Mouse (Mus musculus): Measurements from ENCODE around the gene Mrps18a. TPM values are rescaled to one million over a fixed set of nuclear protein-coding genes. Genes with fewer than 3 reads are reported as not detected.

Mrps18a gene
- polyA plus RNA-seq, 1 experiment from 2014 or later = 171 TPM

- no peaks in the 10 kb centered on the region for H3K36me3 ChIP-seq (ENCODE audit: insufficient read depth, low read length)
- no peak overlapping the region for H3K9ac ChIP-seq (ENCODE audit: low read depth, low read length)
- no peak overlapping the region for H3K4me2 ChIP-seq (ENCODE audit: low read length)
- ATAC-seq (replicated peaks; ENCODE audit: low FRiP score, low read depth) (no peak), DNase-seq (ENCODE audit: low spot score) (no peak)
- H3K9me3 ChIP-seq (replicated peaks; ENCODE audit: low read length) = no peaks in the 10 kb centered on the region
- 75% methylated on average over 1 of the region's 1 CpGs for WGBS
- H3K27me3 ChIP-seq (ENCODE audit: insufficient read depth, low read length) = no peaks in the 10 kb centered on the region
- TF ChIP-seq CTCF (IDR thresholded peaks at IDR 0.05; ENCODE audit: low read depth) = no peak
- H3K27ac ChIP-seq = no peak overlapping the region
- 0 out of 2 replicates have a peak, but pooled peaks cover 4% of the 10 kb centered on the region for H3K4me1 ChIP-seq (replicated peaks; ENCODE audit: insufficient read depth, low read length)
- no peak overlapping the region for H3K4me3 ChIP-seq (replicated peaks; ENCODE audit: low read depth, low read length)
Observed at GRCm38 (mm10) chr17:46091351-46091750, 19.4 kb upstream of the Mrps18a start.

- no peak overlapping the region for H3K4me2 ChIP-seq (ENCODE audit: low read length)
- H3K27me3 ChIP-seq (ENCODE audit: insufficient read depth, low read length) = no peaks in the 10 kb centered on the region
- no peak overlapping the region for H3K4me3 ChIP-seq (replicated peaks; ENCODE audit: low read depth, low read length)
- H3K4me1 ChIP-seq (replicated peaks; ENCODE audit: insufficient read depth, low read length) = no peaks in the 10 kb centered on the region
- H3K9me3 ChIP-seq (replicated peaks; ENCODE audit: low read length) = no peaks in the 10 kb centered on the region
- WGBS = 83% methylated on average over 14 of the region's 14 CpGs
- no peak overlapping the region for H3K9ac ChIP-seq (ENCODE audit: low read depth, low read length)
- DNase-seq (ENCODE audit: low spot score) = no peak
- TF ChIP-seq CTCF (IDR thresholded peaks at IDR 0.05; ENCODE audit: low read depth) = no peak
- ATAC-seq (replicated peaks; ENCODE audit: low FRiP score, low read depth) = no peak
- no peaks in the 10 kb centered on the region for H3K36me3 ChIP-seq (ENCODE audit: insufficient read depth, low read length)
- no peak overlapping the region for H3K27ac ChIP-seq
Observed at GRCm38 (mm10) chr17:46091899-46092298, 18.9 kb upstream of the Mrps18a start.

- Histone ChIP-seq H3K9me3 (replicated peaks; ENCODE audit: low read length) (no peaks in the 10 kb centered on the region), H3K27ac (no peak overlapping the region), H3K36me3 (ENCODE audit: insufficient read depth, low read length) (no peaks in the 10 kb centered on the region), H3K4me3 (replicated peaks; ENCODE audit: low read depth, low read length) (no peak overlapping the region), H3K27me3 (ENCODE audit: insufficient read depth, low read length) (no peaks in the 10 kb centered on the region), H3K9ac (ENCODE audit: low read depth, low read length) (no peak overlapping the region), H3K4me1 (replicated peaks; ENCODE audit: insufficient read depth, low read length) (no peaks in the 10 kb centered on the region), H3K4me2 (ENCODE audit: low read length) (no peak overlapping the region)
- DNase-seq (ENCODE audit: low spot score) (no peak), ATAC-seq (replicated peaks; ENCODE audit: low FRiP score, low read depth) (no peak)
- 62% methylated on average over 8 of the region's 8 CpGs for WGBS
- no peak for TF ChIP-seq CTCF (IDR thresholded peaks at IDR 0.05; ENCODE audit: low read depth)
Observed at GRCm38 (mm10) chr17:46098525-46098924, 12.3 kb upstream of the Mrps18a start.

- H3K27me3 ChIP-seq (ENCODE audit: insufficient read depth, low read length) = no peaks in the 10 kb centered on the region
- peaks cover 8% of the 10 kb centered on the region; the same call in 1 of the 2 replicates for H3K4me1 ChIP-seq (replicated peaks; ENCODE audit: insufficient read depth, low read length)
- H3K9ac ChIP-seq (ENCODE audit: low read depth, low read length) = no peak overlapping the region
- H3K4me2 ChIP-seq (ENCODE audit: low read length) = no peak overlapping the region
- TF ChIP-seq CTCF (IDR thresholded peaks at IDR 0.05; ENCODE audit: low read depth) = no peak
- no peak overlapping the region for H3K27ac ChIP-seq
- H3K9me3 ChIP-seq (replicated peaks; ENCODE audit: low read length) = no peaks in the 10 kb centered on the region
- DNase-seq (ENCODE audit: low spot score) (peak; percentile 40), ATAC-seq (replicated peaks; ENCODE audit: low FRiP score, low read depth) (no peak)
- no peaks in the 10 kb centered on the region for H3K36me3 ChIP-seq (ENCODE audit: insufficient read depth, low read length)
- 50% methylated on average over 9 of the region's 9 CpGs for whole genome bisulfite sequencing
- no peak overlapping the region for H3K4me3 ChIP-seq (replicated peaks; ENCODE audit: low read depth, low read length)
Observed at GRCm38 (mm10) chr17:46101906-46102305, 8.9 kb upstream of the Mrps18a start.

GRCm38 (mm10) chr17:46102608-46103159, 8.1 kb upstream of the Mrps18a start:
- H3K9ac ChIP-seq (ENCODE audit: low read depth, low read length) = no peak overlapping the region
- H3K4me2 ChIP-seq (ENCODE audit: low read length) = no peak overlapping the region
- ATAC-seq (replicated peaks; ENCODE audit: low FRiP score, low read depth) (no peak), DNase-seq (ENCODE audit: low spot score) (peak; percentile 28)
- no peaks in the 10 kb centered on the region for H3K27me3 ChIP-seq (ENCODE audit: insufficient read depth, low read length)
- 62% methylated on average over 8 of the region's 8 CpGs for WGBS
- peaks cover 8% of the 10 kb centered on the region; the same call in 1 of the 2 replicates for H3K4me1 ChIP-seq (replicated peaks; ENCODE audit: insufficient read depth, low read length)
- peak; percentile 33 for TF ChIP-seq CTCF (IDR thresholded peaks at IDR 0.05; ENCODE audit: low read depth)
- H3K4me3 ChIP-seq (replicated peaks; ENCODE audit: low read depth, low read length) = no peak overlapping the region
- no peaks in the 10 kb centered on the region for H3K9me3 ChIP-seq (replicated peaks; ENCODE audit: low read length)
- no peak overlapping the region for H3K27ac ChIP-seq
- no peaks in the 10 kb centered on the region for H3K36me3 ChIP-seq (ENCODE audit: insufficient read depth, low read length)

- peak overlapping the region; percentile 47 for H3K27ac ChIP-seq
- peak; percentile 17; the same call in 1 of the 2 replicates for TF ChIP-seq CTCF (IDR thresholded peaks at IDR 0.05; ENCODE audit: low read depth)
- WGBS = 6% methylated on average over 12 of the region's 12 CpGs
- ATAC-seq (replicated peaks; ENCODE audit: low FRiP score, low read depth) (peak; percentile 95), DNase-seq (ENCODE audit: low spot score) (peak; percentile 93)
- peaks cover 8% of the 10 kb centered on the region; the same call in 1 of the 2 replicates for H3K4me1 ChIP-seq (replicated peaks; ENCODE audit: insufficient read depth, low read length)
- H3K9ac ChIP-seq (ENCODE audit: low read depth, low read length) = no peak overlapping the region
- H3K27me3 ChIP-seq (ENCODE audit: insufficient read depth, low read length) = no peaks in the 10 kb centered on the region
- H3K4me3 ChIP-seq (replicated peaks; ENCODE audit: low read depth, low read length) = no peak overlapping the region
- no peaks in the 10 kb centered on the region for H3K36me3 ChIP-seq (ENCODE audit: insufficient read depth, low read length)
- H3K4me2 ChIP-seq (ENCODE audit: low read length) = 0 out of 2 replicates have a peak overlapping the region, but pooled peaks have one; percentile 10
- H3K9me3 ChIP-seq (replicated peaks; ENCODE audit: low read length) = no peaks in the 10 kb centered on the region
Observed at GRCm38 (mm10) chr17:46104487-46104886, 6.3 kb upstream of the Mrps18a start.

- Histone ChIP-seq H3K27ac (no peak overlapping the region), H3K9me3 (replicated peaks; ENCODE audit: low read length) (no peaks in the 10 kb centered on the region), H3K4me3 (replicated peaks; ENCODE audit: low read depth, low read length) (no peak overlapping the region), H3K9ac (ENCODE audit: low read depth, low read length) (no peak overlapping the region), H3K36me3 (ENCODE audit: insufficient read depth, low read length) (no peaks in the 10 kb centered on the region), H3K4me2 (ENCODE audit: low read length) (no peak overlapping the region), H3K4me1 (replicated peaks; ENCODE audit: insufficient read depth, low read length) (peaks cover 16% of the 10 kb centered on the region), H3K27me3 (ENCODE audit: insufficient read depth, low read length) (no peaks in the 10 kb centered on the region)
- DNase-seq (ENCODE audit: low spot score) (no peak), ATAC-seq (replicated peaks; ENCODE audit: low FRiP score, low read depth) (no peak)
- 77% methylated on average over 4 of the region's 4 CpGs for WGBS
- no peak for TF ChIP-seq CTCF (IDR thresholded peaks at IDR 0.05; ENCODE audit: low read depth)
Observed at GRCm38 (mm10) chr17:46108286-46108685, 2.5 kb upstream of the Mrps18a start.
